Mouse (Mus musculus): ENCODE data around the gene Zfp683.
A peak's percentile ranks its signal among the peaks of the same experiment; 100 is the strongest.

DNA sequence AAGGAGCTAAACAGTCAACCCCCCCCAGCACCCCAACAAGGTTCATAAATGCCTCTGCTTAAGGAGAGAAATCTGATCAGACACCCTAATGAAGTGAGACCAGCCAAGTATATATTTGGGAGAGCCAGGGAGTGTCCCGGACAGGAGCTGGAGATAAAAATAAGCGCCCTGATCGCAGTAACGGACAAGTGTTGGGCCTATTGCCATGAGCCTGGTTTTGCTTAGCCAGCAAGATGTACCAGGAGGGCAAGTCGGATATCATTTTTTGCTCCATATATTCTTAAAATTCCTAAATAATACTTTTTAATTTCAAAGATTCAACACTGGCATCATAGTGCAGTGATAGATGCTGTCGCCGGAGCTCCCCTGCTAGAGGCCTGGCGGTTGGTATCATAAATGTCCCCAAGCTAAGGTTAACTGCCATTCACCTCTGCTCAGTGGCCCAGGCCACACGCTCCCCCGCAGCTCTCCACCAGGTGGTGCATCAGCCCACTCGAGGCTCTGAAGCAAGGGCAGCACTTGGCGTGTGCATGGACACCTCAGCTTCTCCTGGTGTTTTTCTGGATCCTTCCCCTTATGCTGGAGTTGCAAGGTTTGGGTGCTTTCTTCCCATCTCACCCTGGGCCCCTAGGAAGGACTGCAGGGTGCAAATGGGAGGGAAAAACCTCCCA, 40.6 kb upstream of the Zfp683 start:
- TF ChIP-seq CTCF (IDR thresholded peaks at IDR 0.05; ENCODE audit: low read depth): peak; percentile 55
- TF ChIP-seq EP300 (IDR thresholded peaks at IDR 0.05; ENCODE audit: low read depth): no peak

Measured in heart, postnatal 0 days (tissue).